Mouse (Mus musculus) layer of hippocampus, adult 18-20 months (tissue): Measurements from ENCODE around the gene Ncapd2. TPM values are rescaled to one million over a fixed set of nuclear protein-coding genes. Genes with fewer than 3 reads are reported as not detected.

ENCODE experiments used
- DNase-seq, 2 experiments: peaks; one replicate each; pipeline ENCODE4 v3.0.0; 2022; ENCODE audit warnings: low spot score in 2 of 2
- total RNA-seq, 2 experiments: library from RNA; stranded (reverse); gene quantifications; 2 replicates each; pipeline ENCODE4 v1.2.3; 2021

The Ncapd2 gene
- total RNA-seq, 2 experiments from 2014 or later = 20.4 to 25.8 TPM

GRCm38 (mm10) chr6:125215148-125215954 is 23.9 kb upstream of the Ncapd2 start, which contains the start of gene Vamp1:
TSS of gene Vamp1 (plus strand) at chr6:125215551.
- peak; percentile 90 to 96 for DNase-seq

- DNase-seq = no peak
These were observed 22.2 kb upstream of the Ncapd2 start for GRCm38 (mm10) chr6:125213715-125214114.

GRCm38 (mm10) chr6:125213129-125213528 is 21.6 kb upstream of the Ncapd2 start:
- DNase-seq = no peak

- no peak for DNase-seq
These were observed 21.1 kb upstream of the Ncapd2 start for GRCm38 (mm10) chr6:125212621-125213020.

GRCm38 (mm10) chr6:125210436-125210835 is 18.9 kb upstream of the Ncapd2 start:
- no peak for DNase-seq

GRCm38 (mm10) chr6:125197166-125197565 is 5.7 kb upstream of the Ncapd2 start:
- peak in 1 of 2 experiments; percentile 66 for DNase-seq

GRCm38 (mm10) chr6:125196301-125196700 is 4.8 kb upstream of the Ncapd2 start:
- DNase-seq = no peak

- DNase-seq = no peak
These were observed 4.1 kb upstream of the Ncapd2 start for GRCm38 (mm10) chr6:125195541-125196075.

GRCm38 (mm10) chr6:125193390-125193789 is 1.9 kb upstream of the Ncapd2 start:
- no peak for DNase-seq

GRCm38 (mm10) chr6:125192841-125193240 is 1.3 kb upstream of the Ncapd2 start:
- DNase-seq = no peak

- peak; percentile 86 to 91 for DNase-seq
These were observed 664 bp upstream of the Ncapd2 start for GRCm38 (mm10) chr6:125192016-125192714.

GRCm38 (mm10) chr6:125190816-125191215 is 685 bp downstream of the Ncapd2 start:
- DNase-seq = no peak

GRCm38 (mm10) chr6:125186203-125186602 is 5.3 kb downstream of the Ncapd2 start:
- no peak for DNase-seq

GRCm38 (mm10) chr6:125182133-125182532 is 9.4 kb downstream of the Ncapd2 start:
- DNase-seq = no peak

GRCm38 (mm10) chr6:125179601-125180000 is 11.9 kb downstream of the Ncapd2 start:
- no peak for DNase-seq

- DNase-seq = no peak
These were observed 16.0 kb downstream of the Ncapd2 start for GRCm38 (mm10) chr6:125175469-125175868.

- DNase-seq = no peak
These were observed 18.2 kb downstream of the Ncapd2 start for GRCm38 (mm10) chr6:125173256-125173655.

- DNase-seq = no peak
These were observed 19.0 kb downstream of the Ncapd2 start for GRCm38 (mm10) chr6:125172474-125172873.

- DNase-seq = no peak
These were observed 21.3 kb downstream of the Ncapd2 start for GRCm38 (mm10) chr6:125170194-125170593.

- peak in 1 of 2 experiments; percentile 57 for DNase-seq
These were observed 23.4 kb downstream of the Ncapd2 start for GRCm38 (mm10) chr6:125168086-125168485.

GRCm38 (mm10) chr6:125166861-125167650 is 24.4 kb downstream of the Ncapd2 start:
- DNase-seq = peak in 1 of 2 experiments; percentile 68
